Mouse (Mus musculus) activated CD4-positive, CD25-positive, alpha-beta regulatory T cell, adult 4 months (primary cell): ENCODE data around the gene Myl9. TPM values are rescaled to one million over a fixed set of nuclear protein-coding genes. Genes with fewer than 3 reads are reported as not detected.
"Not testable (repeated sequence)": the region's sequence is repeated elsewhere in the genome, so short reads cannot be mapped to it uniquely, and the experiment has no call there.

Experiments
- ATAC-seq: one replicate; pipeline ENCODE4 v1.8.0; 2017
- polyA plus RNA-seq, 2 experiments: library from polyadenylated mRNA; unstranded; fragments of 100-300 nt; shearing (Covaris generic); gene quantifications; one replicate each; pipeline ENCODE4 v1.2.1; 2017

Myl9 gene
- polyA plus RNA-seq, 2 experiments from 2014 or later, result not detected

- ATAC-seq, result not testable (repeated sequence)
Observed at GRCm38 (mm10) chr2:156786369-156786768, 11.1 kb downstream of the Myl9 start.

- no peak for ATAC-seq
Observed at GRCm38 (mm10) chr2:156787090-156787775, 12.0 kb downstream of the Myl9 start.

- ATAC-seq, result no peak
Observed at GRCm38 (mm10) chr2:156787776-156788105, 12.5 kb downstream of the Myl9 start.

- no peak for ATAC-seq
Observed at GRCm38 (mm10) chr2:156788836-156789235, 13.6 kb downstream of the Myl9 start.

DNA sequence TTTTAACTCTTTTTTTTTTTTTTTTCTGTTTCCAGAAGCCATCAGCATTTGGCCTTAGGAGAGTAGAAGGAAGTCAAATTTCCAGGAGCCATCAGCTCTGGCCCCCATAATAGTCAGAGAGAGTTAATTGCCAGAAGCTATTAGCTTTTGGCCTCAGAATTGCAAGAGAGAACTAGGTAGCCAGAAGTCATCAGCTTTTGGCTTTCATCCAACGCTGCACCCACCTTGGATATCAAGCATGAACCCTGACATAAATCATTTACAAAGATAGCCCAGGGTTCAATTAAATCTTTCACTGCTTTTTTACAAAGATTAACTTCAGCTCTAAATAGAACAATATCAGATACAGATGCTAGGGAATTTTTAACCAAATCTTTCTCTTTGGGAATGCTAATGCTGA is 23.3 kb downstream of the Myl9 start:
- ATAC-seq, result no peak

- no peak for ATAC-seq
Observed at GRCm38 (mm10) chr2:156801045-156801444, 25.8 kb downstream of the Myl9 start.

DNA sequence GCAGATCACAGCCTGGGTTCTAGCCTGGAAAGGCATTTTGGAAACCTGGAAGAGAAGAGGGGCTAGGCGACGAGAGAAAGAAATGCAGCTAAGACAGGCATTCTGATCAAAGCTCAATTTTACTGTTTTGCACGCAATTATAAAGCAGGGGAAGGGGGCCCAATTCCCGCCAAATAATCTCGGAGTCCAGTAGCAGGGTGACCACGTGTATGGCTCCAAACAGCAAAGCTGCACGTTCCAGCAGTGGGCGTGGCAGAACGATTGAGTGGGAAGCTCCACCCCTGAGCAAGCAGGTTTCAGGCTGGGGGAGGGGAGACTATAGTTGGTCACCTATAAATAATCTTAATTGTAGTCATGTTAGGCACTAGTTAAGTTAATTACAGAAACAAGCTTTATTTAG is 26.9 kb downstream of the Myl9 start:
- not testable (repeated sequence) for ATAC-seq

DNA sequence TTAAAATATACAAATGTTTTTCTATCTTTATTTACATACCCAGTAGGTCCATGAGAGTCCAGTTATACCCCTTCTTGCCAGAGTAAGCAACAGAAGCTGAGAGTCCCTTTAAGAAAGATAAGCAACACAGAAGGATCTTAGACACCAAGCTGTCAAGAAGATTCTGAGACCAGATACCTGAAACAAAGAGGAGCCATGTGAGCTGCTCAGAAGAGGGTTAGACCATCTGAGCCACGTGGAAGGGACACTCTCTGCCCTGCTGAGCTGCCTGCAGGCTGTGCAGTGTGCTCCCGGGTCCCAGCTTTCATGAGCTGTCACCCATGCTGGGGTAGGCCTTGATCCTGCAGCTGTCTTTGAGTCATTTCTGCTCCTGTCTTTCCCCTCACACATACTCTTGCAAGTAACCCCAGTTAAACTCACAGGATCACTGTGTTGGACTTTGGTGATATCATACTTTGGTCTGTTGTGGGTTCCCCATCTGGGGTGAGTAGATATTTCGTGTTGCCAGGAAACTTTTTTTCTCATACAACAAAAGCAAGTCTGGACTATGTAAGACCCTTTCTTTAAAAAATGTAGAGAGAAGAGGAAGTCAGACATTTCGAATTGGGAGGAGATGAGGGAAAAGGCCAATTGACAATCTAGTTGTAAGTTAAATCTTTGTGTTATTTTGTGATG is 28.6 kb downstream of the Myl9 start:
- no peak for ATAC-seq

- no peak for ATAC-seq
Observed at GRCm38 (mm10) chr2:156804589-156804988, 29.4 kb downstream of the Myl9 start.

GRCm38 (mm10) chr2:156806886-156807285 is 31.7 kb downstream of the Myl9 start:
- no peak for ATAC-seq

DNA sequence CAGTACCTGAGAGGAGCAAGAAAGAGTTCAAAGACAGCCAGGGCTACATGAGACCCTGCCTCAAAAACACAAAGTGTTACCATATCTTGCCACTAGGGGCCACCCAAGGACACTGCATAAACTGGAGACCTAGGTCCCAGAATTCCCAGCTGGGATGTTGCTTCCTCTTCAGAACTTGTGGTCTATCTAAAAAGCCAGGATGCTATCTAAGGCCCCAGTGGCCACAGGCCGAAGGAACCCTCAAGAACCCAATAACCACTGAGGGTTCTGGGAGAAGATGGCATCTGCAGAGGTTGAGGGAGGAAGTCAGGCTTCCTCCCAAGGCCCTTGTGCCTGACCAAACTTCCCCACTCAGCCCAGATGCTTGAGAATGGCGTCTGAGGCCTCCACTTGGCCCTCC is 34.4 kb downstream of the Myl9 start:
- ATAC-seq, result no peak

- no peak for ATAC-seq
Observed at GRCm38 (mm10) chr2:156810716-156811115, 35.5 kb downstream of the Myl9 start.

DNA sequence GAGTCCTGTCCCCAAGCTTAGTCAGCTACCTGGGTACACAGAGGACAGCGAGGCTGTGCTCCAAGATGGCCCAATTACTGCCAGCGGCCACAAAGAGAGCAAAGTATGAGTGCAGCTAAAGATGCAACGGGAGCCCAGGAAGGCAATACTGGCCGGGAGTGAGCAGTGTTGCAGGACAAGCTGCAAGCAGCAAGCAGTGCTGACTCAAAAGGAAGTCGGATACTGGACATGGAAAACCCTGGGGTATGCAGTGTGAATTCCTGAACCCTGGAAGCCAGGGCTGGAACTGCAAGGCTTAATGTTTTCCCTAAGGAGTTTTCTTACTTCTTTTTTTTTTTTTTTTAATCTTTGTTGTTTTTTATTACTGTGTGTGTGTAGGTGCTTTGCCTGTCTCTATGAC is 36.3 kb downstream of the Myl9 start:
- no peak for ATAC-seq

- no peak for ATAC-seq
Observed at GRCm38 (mm10) chr2:156814344-156814801, 39.2 kb downstream of the Myl9 start.

DNA sequence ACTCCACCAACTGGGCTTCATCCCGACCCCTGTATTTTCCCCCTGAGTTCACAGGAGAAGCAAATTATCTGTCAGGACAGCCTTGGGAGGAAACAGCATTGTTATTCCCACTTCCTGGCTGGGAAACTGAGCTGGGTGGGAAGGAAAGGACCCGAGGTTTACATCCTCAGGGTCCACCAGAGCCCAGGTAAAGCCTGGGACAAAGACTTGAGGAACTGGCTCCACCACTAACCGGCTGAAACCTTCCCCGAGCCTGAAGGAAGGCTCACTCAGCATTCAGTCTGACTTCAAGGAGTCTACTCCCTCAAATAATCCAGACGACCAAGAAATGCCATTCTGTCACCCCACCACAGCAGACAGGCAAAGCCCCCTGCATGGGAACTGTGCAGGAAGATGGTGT is 39.7 kb downstream of the Myl9 start:
- ATAC-seq, result no peak

DNA sequence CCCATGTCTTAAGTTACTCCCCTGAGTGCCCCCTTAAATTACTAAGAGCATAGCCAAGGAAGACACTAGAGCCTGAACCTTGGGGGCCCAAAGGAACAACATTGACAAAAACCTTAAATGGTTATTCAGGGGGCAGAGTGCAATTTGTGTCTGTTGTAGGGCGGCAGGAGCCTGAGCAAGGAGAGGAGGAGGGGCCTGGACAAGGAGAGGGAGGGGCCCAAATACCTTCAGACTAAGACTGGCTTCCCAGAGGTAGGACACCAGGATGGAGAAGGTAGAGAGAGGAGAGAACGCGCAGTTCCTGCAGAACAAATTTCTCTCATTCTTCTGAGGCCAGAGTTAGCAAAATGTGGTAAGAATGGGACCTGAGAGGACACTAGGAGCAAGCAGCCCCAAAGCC is 40.2 kb downstream of the Myl9 start:
- ATAC-seq, result no peak

DNA sequence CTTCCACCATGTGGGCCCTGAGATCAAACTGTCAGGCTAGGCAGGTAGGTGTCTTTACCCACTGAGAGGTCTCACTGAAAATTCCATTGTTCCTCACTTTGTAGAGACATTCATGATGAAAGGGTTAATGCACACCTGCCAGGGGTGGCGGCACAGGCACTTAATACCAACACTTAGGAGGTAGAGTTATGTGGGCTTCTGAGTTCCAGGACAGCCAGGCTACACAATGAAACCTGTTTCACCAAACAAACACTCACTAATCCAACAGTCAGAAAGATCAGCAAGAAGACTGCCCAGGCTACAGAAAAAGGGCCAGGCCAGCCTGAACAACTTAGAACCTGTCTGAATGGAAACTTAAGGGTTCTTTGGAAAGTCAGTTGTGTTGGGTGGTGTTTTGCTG is 40.9 kb downstream of the Myl9 start:
- no peak for ATAC-seq

- not testable (repeated sequence) for ATAC-seq
Observed at GRCm38 (mm10) chr2:156825128-156825527, 49.9 kb downstream of the Myl9 start.

Other genes starting within 250 kb of the Myl9 start
- gene Aar2, start 227.8 kb upstream of the Myl9 start, polyA plus RNA-seq, result 10 to 100 TPM; 27.3 to 32.8 TPM
- 10 to 100 TPM; 56.8 to 71.9 TPM for gene Dlgap4, start 161.7 kb upstream of the Myl9 start, polyA plus RNA-seq
- 1 to 10 TPM; 5.2 to 8.5 TPM for gene Tgif2, start 64.6 kb downstream of the Myl9 start, polyA plus RNA-seq
- gene 4930518I15Rik, start 82.5 kb downstream of the Myl9 start, polyA plus RNA-seq, result 10 to 100 TPM; 16.3 to 25.4 TPM
- 1 to 10 TPM; 4.1 to 7.6 TPM for gene Rab5if, start 87.7 kb downstream of the Myl9 start, polyA plus RNA-seq
- gene Sla2, start 111.8 kb downstream of the Myl9 start, polyA plus RNA-seq, result 10 to 100 TPM; 57.8 to 67.4 TPM
- 100 to 1,000 TPM; 107 to 115 TPM for gene Ndrg3, start 216.6 kb downstream of the Myl9 start, polyA plus RNA-seq
- gene Dsn1, start 231.7 kb downstream of the Myl9 start, polyA plus RNA-seq, result 10 to 100 TPM; 16.0 to 17.1 TPM